Mouse (Mus musculus) c-Kit-positive CD71-negative TER-119-negative erythroid progenitor cells, embryonic 14.5 days (primary cell): ENCODE measurements around the gene Ssr1.

Source experiments
- DNase-seq: peaks from one replicate; pipeline ENCODE4 v3.0.0-alpha.2; 2013; ENCODE audit warnings: low read depth

Ssr1 gene

DNA sequence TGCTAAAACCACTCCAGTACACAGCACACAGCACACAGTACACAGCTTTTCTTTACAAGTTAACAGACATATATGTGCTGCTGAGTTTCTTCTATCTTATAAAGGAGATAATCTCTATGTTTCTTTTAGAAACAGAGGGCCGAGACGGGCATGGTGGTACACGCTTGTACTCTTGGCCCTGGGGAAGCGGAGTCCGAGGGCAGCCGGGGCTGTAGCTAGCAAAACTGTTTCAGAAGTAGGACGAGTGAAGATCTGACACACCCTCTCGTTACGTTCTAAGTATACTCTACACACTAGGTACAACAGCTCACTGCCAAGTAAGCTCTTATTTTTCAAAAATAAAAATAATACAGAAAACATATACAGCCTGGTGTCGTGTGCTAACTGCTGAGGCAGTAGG, 13.7 kb downstream of the Ssr1 start:
- no peak for DNase-seq

DNA sequence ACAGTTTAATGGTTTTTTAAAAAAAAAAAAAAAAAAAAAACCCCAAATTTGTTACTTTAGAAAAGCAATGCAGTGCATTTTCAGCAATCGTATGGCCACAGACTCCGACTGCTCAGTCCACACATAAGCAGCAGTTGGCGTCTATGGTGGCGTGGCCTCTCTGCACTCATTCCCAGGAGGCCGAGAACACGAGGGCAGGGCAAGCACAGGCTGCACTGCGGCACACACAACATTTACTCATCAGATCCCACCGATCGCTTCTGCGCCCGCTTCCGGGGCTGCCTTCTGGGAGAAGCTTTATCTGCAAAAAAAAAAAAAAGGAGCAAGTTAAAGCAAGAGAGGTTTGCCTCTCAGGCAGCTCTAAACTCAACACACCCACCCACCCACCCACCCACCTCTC, 14.5 kb downstream of the Ssr1 start:
- no peak for DNase-seq

DNA sequence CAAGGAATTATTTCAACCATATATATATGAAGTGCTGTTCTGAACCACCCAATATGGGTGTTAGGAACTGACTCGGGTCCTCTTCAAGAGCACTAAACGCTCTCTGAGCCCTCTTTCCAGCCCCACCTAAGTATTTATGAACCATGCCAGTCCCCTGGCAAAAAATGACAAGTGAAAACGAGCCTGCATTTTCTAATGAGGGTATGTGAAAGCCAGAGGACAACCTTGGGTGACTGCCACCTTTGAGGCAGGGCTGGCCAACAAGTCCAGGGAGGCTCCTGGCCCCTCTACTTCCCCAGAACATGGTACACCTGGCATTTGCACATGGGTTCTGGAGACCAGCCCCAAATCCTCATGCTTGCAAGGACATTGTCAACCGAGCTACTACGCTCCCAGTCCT, 19.3 kb downstream of the Ssr1 start:
- DNase-seq: no peak

DNA sequence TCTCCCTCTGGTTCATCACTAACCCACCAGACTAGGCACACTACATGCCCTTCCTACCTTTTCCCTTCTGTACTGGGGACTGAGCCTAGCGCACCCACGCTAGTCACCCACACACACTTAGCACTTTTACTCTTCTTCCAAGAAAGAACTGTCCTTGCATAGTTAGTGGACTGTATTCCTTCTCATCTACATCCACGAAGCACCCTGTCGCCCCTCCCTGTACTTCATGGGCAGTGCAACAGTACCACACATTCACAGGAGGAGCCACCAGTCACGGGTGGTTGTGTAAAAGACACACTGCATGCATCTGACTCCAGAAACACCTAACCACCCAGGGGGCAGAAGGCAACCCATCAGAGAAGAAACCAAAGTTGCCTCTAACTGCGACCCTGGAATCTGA, 20.0 kb downstream of the Ssr1 start:
- DNase-seq: no peak

DNA sequence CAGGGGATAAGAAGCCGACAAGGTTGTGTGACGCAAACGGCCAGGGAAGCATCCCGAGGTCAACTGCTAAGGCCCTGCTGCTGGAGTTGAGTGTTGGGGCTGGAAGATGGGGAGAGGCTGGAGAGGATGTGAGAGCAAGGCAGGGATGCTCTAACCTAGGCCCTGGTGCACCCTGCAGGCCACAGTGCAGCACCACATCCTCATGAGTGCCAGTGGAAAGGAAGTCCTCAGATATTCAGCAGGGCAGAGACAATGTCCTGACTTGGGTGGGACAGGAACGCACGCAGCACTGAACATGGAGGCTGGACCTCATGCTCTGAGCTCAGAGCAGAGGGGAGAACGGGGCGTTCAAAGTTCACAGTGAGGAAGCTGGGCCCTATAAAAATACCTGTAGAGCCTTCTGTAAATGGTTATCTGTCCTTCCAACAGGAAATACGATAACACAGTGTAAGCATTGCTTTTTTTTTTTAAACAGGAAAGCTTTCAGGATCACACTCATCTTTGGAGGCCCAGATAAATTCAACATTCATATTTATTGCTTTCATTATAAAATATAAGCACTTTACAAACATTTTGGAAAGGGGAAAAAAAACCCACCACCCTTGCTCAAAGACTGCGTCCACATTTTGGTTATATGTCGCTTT, 23.0 kb downstream of the Ssr1 start:
- DNase-seq: no peak

DNA sequence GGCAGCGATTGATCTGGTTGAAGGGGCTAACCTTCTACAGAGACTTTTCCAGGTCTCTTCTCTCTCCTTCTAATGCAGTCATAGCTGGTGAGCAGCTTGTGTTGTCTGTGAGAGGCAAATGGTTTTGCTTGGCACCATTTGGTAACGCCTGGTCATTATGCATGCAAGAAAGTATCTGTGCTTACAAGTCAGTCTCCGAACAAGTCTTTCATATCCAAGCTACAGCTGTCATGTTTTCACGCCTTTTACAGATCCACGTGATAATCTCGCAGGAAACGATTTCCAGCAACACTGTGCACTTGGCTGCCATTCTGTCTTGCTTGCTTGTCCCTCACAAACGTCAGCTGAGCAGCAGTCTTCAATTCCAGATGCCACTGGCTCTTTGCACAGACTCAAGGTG, 24.0 kb downstream of the Ssr1 start:
- DNase-seq: no peak

DNA sequence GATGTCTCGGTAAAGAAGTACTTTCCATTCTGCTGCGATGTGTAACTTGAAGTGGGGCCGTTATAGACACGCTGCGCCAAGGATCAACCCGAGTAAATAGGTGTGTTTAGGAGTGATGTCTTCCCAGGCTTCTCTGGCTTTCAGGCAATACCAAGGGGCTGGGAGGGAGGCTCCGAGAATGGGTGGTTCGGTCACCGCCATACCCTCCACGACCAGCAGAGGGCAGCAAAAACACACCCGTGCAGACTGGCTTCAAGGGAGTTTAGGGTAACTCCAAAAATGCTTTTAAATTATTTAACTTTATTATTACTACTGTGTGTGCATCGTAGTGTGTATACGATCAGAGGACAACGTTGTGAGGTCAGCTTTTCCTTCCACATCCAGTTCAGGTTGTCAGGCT, 24.7 kb downstream of the Ssr1 start:
- peak; percentile 78 for DNase-seq

DNA sequence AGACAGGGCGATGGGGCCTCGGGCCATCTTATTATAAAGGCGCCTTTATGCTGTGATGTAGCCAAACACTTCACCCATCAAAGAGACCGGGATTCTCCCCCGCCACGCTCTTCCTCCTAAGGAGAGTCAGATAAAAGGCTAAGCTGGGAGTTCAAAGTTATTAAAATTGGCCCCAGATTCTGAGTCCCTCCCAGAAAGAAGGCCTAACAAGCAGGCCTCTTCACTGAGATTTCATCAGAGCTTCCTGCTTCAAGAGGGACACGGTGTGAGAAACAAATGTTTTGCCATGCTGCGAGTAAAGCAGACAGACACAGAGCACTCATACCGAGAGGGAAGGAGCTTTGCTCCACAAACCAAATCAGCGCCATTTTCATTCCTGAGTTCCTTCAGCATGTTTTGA, 26.5 kb downstream of the Ssr1 start:
- DNase-seq: no peak

DNA sequence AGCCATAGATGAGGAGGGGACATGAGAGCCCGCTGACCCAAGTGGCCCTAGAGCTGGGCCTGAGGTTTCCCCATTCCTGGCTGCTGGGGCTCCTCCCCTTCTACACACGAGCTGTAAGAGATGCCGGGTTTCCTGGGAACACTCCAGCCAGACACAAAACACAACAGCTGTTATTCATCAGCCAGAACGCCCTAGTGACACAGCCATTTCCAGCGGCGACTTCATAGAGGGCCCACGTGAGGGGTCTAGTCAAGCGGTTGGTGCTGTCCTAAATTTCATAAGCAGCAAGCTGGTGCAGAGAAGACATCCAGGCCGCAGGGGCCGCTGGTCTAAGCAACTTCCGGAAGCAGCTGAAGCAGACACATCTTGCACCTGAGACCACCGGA, 27.0 kb downstream of the Ssr1 start:
- DNase-seq: no peak

DNA sequence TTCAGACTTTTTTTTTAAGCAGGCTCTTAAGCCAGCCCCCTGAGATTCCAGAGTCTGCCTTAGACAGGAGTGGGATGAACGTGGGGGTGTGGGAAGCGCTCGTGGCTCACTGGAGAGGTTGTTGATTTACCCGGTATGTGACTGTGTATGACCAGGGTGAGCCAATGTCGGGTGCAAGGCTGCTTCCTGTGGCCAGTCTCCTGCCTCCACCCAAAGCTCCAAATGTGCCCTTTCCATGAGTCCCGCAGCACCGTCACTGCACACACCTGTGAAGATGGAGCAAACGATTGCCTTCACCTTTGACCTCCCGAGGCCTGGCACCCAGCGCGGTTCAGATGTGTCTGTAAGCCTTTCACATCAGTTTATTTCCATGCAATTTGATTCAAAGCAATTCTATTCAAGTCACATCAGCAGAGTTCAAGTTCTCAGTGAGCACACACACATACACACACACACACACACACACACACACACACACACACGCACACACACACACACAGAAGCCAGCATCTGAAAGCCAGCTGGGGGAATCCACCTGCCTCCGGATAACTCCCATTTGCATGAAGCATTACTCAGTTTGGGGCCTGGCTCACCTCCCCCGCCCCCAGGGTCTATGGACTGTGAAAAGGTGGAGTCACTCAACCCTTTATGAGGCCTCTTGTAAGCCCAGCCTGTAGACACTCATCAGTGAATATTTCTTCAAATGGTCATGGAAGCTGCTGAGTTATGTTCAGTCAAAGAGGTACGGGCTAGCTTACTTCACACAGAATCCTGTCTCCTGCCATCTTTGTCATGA, 27.6 kb downstream of the Ssr1 start:
- no peak for DNase-seq

DNA sequence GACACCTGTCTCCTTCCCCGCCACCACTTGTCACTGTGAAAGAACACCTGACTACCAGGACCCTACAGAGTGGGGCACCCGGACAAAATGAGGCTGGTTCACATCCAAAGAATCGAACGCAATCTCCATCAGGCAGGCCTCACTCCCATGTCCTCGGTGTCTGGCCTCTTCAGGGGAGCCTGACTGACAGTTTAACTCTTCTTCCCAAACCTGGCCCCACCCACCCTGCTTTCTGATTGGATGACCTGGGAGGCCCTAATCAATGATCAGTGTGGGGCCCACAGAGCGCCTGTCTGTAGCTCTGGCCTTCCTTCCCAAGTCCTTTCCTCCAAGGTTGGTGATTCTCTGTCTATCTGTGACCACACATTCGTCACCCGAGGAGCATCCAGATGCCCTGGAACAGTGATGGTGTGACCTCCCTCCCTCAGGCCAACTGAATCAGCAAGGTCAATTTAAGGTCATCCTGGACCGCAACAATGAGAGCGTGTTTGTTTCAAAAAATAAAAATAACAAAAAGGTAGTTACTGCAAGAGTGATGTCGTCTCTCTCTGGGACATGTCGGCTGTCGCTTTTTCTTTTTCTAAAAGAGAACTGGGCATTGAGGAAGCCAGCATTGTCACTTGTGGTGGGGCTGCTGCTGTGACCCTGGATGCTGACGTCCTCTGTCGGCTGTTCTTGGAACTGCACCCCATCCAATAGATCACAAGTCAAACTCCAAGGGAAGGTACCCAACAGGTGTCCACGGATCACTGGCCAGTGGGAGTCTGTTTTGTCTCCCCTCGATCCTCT, 28.7 kb downstream of the Ssr1 start:
- no peak for DNase-seq

DNA sequence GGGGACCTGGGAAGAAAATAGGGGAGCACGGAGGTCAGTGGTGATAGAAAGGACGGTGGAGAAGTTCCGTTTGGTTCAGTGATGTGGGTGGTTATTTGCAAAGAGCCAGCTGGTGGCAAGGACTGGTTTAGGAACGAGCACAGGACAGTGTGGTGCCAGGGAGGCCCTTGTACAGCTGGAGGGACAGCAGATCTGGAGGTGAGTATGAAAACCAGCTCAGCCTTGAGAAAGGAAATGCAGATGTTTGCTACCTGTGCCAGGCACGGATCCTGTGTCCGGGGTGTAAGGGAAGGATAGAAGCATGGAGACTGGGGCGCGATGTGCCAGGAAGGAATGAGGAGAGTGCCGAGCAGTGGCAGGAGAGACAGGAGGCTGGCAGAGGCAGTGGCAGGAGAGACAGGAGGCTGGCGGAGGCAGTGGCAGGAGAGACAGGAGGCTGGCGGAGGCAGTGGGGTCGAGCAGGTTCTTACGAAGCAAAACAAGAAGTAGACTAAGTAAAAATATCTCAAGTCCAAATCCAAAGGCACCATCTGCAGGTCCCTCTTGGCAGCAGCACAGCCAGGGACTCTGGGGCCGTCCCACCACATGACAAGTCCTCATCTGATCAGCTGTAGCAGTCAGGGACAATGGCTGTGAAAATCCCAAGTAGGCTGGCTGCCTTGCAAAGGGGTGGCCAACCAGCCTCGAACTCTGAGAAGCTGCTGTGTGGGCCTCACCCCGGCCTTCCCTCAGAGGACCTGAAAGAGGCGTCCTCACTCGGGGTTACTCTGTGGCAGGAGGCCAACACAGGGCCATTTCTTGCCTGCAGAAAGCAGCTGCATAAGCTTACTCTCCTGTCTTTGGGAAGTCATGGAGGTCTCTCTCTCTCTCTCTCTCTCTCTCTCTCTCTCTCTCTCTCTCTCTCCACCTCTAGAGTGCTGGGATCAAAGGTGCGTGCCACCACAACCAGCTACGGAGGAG, 29.6 kb downstream of the Ssr1 start:
- no peak for DNase-seq

DNA sequence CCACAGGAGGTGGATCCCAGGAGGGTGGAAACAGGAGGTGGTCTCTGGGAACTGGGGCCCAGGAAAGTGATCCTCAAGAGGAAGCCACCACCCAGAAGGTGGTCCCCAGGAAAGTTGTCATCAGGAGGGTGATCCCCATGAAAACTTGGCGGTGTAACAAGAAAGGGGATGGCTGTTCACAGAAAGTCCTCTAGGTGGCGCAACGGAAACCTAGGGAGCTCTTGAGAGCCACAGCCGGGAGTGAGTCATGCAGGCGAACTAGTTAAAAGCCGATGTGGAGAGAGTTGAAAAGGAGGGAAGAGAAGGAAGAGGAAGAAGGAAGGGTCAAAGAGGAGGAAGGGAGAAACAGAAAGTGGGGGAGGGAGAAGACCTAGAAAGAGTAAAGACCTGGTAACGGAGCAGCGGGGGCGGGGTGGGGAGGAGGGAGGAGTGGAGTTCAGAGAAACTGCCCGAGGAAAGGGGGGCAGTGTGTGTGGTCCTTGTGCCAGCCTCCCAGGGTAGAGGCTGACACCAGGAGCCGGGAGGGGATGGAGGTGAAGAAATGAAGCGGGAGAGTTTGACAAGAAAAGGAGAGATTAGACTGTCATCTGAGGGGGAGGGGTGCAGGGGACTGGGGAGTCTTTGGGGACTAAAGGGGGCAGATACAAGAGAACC, 30.5 kb downstream of the Ssr1 start:
- DNase-seq: peak; percentile 93

DNA sequence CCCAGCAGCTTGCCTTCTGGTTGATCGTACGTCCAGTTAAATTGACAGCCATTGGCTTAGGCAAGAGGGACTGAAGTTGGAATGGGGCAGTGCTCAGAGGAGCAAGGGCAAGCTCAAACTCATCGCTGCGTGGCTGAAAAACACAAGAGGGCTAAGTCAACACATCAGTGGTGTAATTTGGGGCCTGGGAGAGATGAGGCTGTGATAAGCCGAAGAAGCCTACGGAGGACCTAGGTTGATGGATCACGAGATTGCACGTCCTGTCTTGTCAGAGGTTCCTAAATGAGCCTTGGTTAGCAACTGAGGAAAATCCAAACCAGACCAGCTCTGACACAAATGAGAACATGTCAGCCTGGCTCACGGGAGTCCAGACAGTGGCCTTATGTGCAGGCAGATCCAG, 31.5 kb downstream of the Ssr1 start:
- DNase-seq: no peak

DNA sequence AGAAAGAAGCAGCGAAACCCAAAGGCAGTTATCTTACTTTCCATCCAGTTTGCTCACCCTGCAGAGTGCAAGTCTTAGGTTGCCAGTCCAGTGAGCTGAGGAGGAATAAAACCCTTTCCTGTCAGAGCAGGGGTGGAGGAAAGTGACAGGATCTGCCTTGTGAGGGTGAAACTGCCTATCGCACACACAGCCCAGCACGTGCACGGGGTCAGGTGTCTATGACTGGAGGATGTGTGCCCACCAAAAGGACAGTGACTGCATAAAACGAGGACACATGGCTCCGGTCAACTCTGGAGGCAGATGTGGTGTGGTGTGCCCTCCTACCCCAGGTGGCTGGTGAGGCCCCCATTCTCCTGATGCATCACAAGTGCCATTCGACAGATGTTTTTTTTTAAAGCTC, 34.1 kb downstream of the Ssr1 start:
- DNase-seq: no peak

DNA sequence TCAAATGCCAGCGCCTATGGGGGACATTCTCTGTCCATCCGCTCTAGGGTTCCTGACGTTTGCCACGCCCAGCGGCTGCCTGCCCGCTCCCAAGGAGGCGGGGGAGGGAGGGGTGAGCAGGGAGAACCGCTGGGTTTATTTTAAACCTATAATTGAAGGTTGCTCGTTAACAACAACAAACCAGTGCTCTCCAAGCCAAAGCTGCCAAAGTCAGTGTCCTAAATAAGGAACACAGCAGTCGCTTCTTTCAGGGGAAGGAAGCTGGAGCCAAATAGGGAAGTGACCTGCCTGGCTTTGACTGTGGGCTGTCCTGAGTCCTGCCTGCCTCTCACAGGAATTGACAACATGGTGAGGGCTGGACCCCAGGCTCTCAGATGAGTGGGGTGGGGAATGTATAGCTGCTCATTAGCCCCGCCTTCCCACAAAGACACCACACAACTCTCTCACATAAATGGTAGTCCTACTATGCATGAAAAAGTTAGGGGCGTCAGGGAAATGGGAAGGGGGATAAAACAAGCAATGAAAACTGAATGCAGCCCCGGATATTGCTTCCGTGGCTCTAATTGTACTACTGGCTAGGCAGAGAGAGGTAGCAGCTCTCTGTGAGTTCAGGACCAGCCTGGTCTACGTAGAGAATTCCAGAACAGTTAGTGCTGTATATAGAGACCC, 34.6 kb downstream of the Ssr1 start:
- DNase-seq: no peak

DNA sequence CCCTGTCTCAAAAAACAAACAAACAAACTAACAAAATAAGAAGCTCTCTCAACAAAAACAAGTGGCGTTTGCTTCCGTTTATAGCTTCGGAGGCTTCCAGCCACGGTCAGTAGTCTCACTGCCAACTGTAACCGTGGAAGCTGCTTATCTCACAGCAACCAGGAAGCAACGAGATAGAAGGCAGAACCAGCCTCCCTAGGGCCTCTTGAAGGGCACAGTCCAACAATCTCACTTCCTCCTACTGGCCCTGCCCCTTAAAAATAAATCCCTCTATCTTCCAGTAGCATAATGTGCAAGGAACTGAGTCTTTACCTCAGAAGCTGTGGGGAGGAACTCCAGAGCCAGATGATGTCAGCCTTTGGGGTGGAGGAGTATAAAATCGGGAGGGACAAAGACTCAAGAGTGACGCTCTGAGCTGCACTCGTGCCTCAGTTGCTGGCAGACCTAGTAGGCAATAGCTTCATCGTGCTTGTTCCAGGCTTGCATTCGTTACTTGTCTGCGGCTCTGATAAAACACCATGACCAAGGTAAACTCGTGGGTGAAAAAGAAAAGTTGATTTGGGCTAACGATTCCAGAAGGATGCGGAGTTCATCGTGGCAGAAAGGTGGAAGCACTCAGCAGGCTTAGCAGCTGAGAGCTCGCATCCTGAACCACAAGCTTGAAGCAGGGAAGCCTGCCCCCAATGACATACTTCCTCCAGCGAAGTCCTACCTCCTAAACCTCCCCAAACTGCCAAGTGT, 35.3 kb downstream of the Ssr1 start:
- DNase-seq: no peak

DNA sequence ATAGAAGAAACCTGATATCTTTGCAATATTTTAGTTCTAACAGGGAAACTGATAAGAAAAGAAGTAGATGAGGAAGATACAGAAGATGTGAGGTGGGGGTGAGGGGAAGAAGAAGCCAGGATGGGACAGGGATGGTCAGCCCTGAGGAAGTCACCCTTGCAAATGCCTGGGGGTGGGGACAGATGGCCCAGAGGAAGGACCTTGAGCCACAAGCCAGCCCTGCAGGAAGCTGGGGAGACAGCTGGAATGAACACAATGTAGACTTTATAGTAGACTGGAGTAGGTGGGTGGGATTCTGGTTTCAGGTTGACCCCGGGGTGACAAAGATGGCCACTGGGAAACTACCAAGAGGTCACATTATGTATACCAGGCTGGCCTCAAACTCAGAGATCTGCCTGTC, 39.7 kb downstream of the Ssr1 start:
- no peak for DNase-seq

DNA sequence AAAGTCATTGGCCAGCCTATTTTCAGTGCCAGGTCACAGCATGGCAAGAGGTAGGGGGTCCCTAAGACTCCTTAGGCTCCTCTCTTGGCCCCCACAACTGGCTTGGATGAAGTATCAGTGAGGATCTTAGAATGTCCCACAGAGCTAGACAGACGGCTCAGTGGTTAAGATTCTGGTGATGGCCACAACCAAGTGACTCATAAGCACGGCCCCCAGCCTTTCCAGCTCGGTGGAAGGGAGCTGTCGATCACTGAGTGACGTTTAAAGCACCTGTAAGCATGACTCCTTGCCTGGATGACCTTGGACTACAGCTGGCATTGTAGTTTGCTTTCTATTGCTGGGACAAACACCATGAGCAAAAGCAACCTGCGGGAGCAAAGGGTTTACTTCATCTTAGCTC, 41.0 kb downstream of the Ssr1 start:
- no peak for DNase-seq

DNA sequence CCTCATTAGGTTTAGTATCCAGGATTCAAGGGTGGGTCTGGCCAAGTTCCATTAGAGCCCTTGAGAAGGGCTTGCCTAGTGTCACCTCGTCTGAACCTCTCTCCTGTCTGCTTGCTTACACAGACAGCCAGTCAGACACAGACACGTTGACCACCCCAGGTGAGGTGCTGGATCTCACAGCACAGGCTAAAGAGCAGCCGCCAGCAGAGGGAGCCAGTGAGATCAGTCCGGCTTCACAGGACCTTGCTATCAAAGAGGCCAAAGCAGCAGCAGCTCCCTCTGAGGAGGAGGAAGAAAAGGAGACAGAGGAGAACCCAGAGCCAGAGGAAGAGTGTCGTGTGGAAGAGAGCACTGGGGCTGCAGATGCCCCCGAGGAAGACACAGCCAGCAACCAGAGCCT, 47.3 kb downstream of the Ssr1 start:
- no peak for DNase-seq
